ENCODE assay signal across 30 mouse cellular contexts in genomic region chr1:193128055-193128454, GRCm38 (mm10). TPM values are rescaled to one million over a fixed set of nuclear protein-coding genes. Genes with fewer than 3 reads are reported as not detected.
A peak's percentile ranks its signal among the peaks of the same experiment; 100 is the strongest.
DNase-seq lines count a peak whose midpoint lies in the region; ATAC-seq and TF ChIP-seq lines count a peak whose summit lies in the region.
"Had no signal": no experiment of that assay in that cellular context is flagged by ENCODE, and none has a peak within 500 bp of the region (broad histone marks: within the 10 kb centered on the region; RNA-seq: fewer than 3 reads in every experiment).

No protein-coding gene starts in this region.

- H3K79me2 ChIP-seq in heart, adult 2 months (replicated peaks; ENCODE audit: control insufficient read depth, insufficient read depth, low read length) = peaks cover 3% of the 10 kb centered on the region; the same call in 1 of the 2 replicates

- TF ChIP-seq CTCF in G1E (IDR thresholded peaks at IDR 0.05; ENCODE audit: low read depth, low read length) = no peak
- no peak for TF ChIP-seq CTCF in bone marrow macrophage, adult 2 months (IDR thresholded peaks at IDR 0.05; ENCODE audit: low read depth, low read length)
- TF ChIP-seq CTCF in heart, adult 2 months (IDR thresholded peaks at IDR 0.05) = no peak

- peak overlapping the region; percentile 64 for H3K4me3 ChIP-seq in megakaryocyte, embryonic 14.5 days (replicated peaks)
- peak overlapping the region; percentile 40; the same call in 1 of the 2 replicates for H3K4me3 ChIP-seq in G1E (ENCODE audit: low read depth, low read length)
- peak overlapping the region; percentile 18; the same call in 1 of the 2 replicates for H3K4me3 ChIP-seq in bone marrow macrophage, adult 2 months (ENCODE audit: insufficient read depth, low read length)
- no peak overlapping the region for H3K4me3 ChIP-seq in heart, adult 2 months
- H3K4me3 ChIP-seq: forebrain, embryonic 12.5 days; heart, embryonic 10.5 days had no signal

- no peak for TF ChIP-seq EP300 in heart, adult 2 months (IDR thresholded peaks at IDR 0.05; ENCODE audit: insufficient read depth, low read depth, low read length)

- H3K27ac ChIP-seq in bone marrow macrophage, adult 2 months (ENCODE audit: insufficient read depth, low read depth, low read length) = peak overlapping the region; percentile 11; the same call in 1 of the 2 replicates
- no peak overlapping the region for H3K27ac ChIP-seq in heart, adult 2 months
- H3K27ac ChIP-seq: embryonic facial prominence, embryonic 13.5 days; forebrain, embryonic 12.5 days; forebrain, embryonic 15.5 days; gastrocnemius, adult 2 months; heart, embryonic 10.5 days; heart, embryonic 13.5 days; hindbrain, embryonic 10.5 days; hindbrain, embryonic 14.5 days; hindbrain, postnatal 0 days had no signal

- H3K9ac ChIP-seq in heart, adult 2 months (ENCODE audit: low read depth, low read length) = no peak overlapping the region
- H3K9ac ChIP-seq: embryonic facial prominence, embryonic 13.5 days; forebrain, embryonic 12.5 days; heart, embryonic 13.5 days; hindbrain, embryonic 14.5 days had no signal

- intact Hi-C loops in heart, adult 2 months (cut with DNase I) = no loop called here

- peaks cover 37% of the 10 kb centered on the region for H3K4me1 ChIP-seq in megakaryocyte, embryonic 14.5 days
- peaks cover 26% of the 10 kb centered on the region for H3K4me1 ChIP-seq in G1E (ENCODE audit: insufficient read depth, low read depth, low read length)
- peaks cover 12% of the 10 kb centered on the region for H3K4me1 ChIP-seq in bone marrow macrophage, adult 2 months (ENCODE audit: control insufficient read depth, insufficient read depth, low read length)
- H3K4me1 ChIP-seq in heart, adult 2 months (ENCODE audit: control insufficient read depth, insufficient read depth, low read length) = no peaks in the 10 kb centered on the region

- peaks cover 40% of the 10 kb centered on the region for H3K36me3 ChIP-seq in megakaryocyte, embryonic 14.5 days (replicated peaks; ENCODE audit: low read length)
- peaks cover 46% of the 10 kb centered on the region for H3K36me3 ChIP-seq in G1E (replicated peaks)
- 0 out of 2 replicates have a peak, but pooled peaks cover 2% of the 10 kb centered on the region for H3K36me3 ChIP-seq in heart, adult 2 months (ENCODE audit: control insufficient read depth, insufficient read depth, low read length)

- no peaks in the 10 kb centered on the region for H3K9me3 ChIP-seq in megakaryocyte, embryonic 14.5 days
- no peaks in the 10 kb centered on the region for H3K9me3 ChIP-seq in G1E (replicated peaks)
- H3K9me3 ChIP-seq: embryonic facial prominence, embryonic 13.5 days; forebrain, embryonic 12.5 days; forebrain, embryonic 15.5 days; heart, embryonic 10.5 days; heart, embryonic 13.5 days; hindbrain, embryonic 10.5 days had no signal

- no peak for DNase-seq in G1E (ENCODE audit: low spot score)
- DNase-seq in telencephalon, adult 2 months (ENCODE audit: low read depth, low spot score) = peak; percentile 16
- DNase-seq in heart, adult 2 months = no peak
- DNase-seq in heart, postnatal 4 days = no peak
- DNase-seq: adrenal gland, adult 8-10 months; adrenal gland, postnatal 25 days; B cell, adult 2 months; cerebellum, adult 11 months; cerebellum, adult 2 months; cerebellum, adult 9-11 months; cerebellum, postnatal 25 days; gastrocnemius, adult 2 months; gastrocnemius, postnatal 14 days; heart, adult 18-20 months had no signal

- no peak for TF ChIP-seq POLR2A in bone marrow macrophage, adult 2 months (IDR thresholded peaks at IDR 0.05; ENCODE audit: borderline replicate concordance, low read depth, low read length)
- TF ChIP-seq POLR2A in heart, adult 2 months (IDR thresholded peaks at IDR 0.05; ENCODE audit: insufficient read depth, low read depth, low read length) = no peak

- WGBS in heart, adult 2 months = 80% methylated on average over 6 of the region's 6 CpGs

- H3K27me3 ChIP-seq in megakaryocyte, embryonic 14.5 days (replicated peaks) = no peaks in the 10 kb centered on the region
- H3K27me3 ChIP-seq in G1E (ENCODE audit: insufficient read depth, low read length) = no peaks in the 10 kb centered on the region
- H3K27me3 ChIP-seq in heart, adult 2 months (ENCODE audit: control insufficient read depth, insufficient read depth, low read length) = no peaks in the 10 kb centered on the region
- H3K27me3 ChIP-seq: CH12.LX; embryonic facial prominence, embryonic 13.5 days; forebrain, embryonic 12.5 days; forebrain, embryonic 15.5 days; heart, embryonic 13.5 days had no signal

- ATAC-seq in megakaryocyte, adult 5-6 weeks (ENCODE audit: poor library complexity, severe bottlenecking) = no peak
- ATAC-seq in G1E (ENCODE audit: extremely low read depth, insufficient number of reproducible peaks, low FRiP score, poor library complexity, severe bottlenecking) = no peak
- ATAC-seq: activated CD4-positive, CD25-positive, alpha-beta regulatory T cell, adult 4 months; forebrain, embryonic 15.5 days; hindbrain, postnatal 0 days; inflammation-experienced regulatory T-cells, adult 6 months; intestine, embryonic 16.5 days had no signal

RNA-seq across cellular contexts. Expression of gene Diexf, which starts 2.0 kb away (rescaled TPM):
- polyA plus RNA-seq in megakaryocyte, embryonic 14.5 days (2012; ENCODE audit: insufficient read depth, low replicate concordance) = 0.84 TPM in 1 of 2 replicates, not detected in the other
- total RNA-seq in megakaryocyte, adult 5-6 weeks (2015) = 4.4 and 5.8 TPM in 2 replicates
- 8.4 and 10.4 TPM in 2 replicates for total RNA-seq in megakaryocyte, adult 5-6 weeks (2017)
- total RNA-seq in G1E (2014; fragmentation: Nextera tagmentation) = 13.2 and 23.9 TPM in 2 replicates
- total RNA-seq in G1E (2017) = 20.7 and 28.0 TPM in 2 replicates
- polyA plus RNA-seq in G1E (2012) = 3.0 and 3.4 TPM in 2 replicates
- 9.8 and 14.3 TPM in 2 replicates for polyA plus RNA-seq in bone marrow macrophage, adult 2 months (2012; ENCODE audit: insufficient read depth, insufficient read length, missing spikeins)
- total RNA-seq in heart, adult 2 months (2021) = 10 to 100 TPM in 1 of 2 experiments, 1 to 10 TPM in 1; 7.8 to 10.2 TPM
- 7.3 and 17.5 TPM in 2 replicates for polyA plus RNA-seq in heart, adult 2 months (2012; rRNA removed)
- total RNA-seq in heart, postnatal 4 days (2021) = 10 to 100 TPM; 10.2 to 11.8 TPM

RNA-seq across cellular contexts. Expression of gene Irf6, which starts 24.9 kb away (rescaled TPM):
- polyA plus RNA-seq in megakaryocyte, embryonic 14.5 days (2012; ENCODE audit: insufficient read depth, low replicate concordance) = not detected in 2 replicates
- 0.21 TPM in 1 of 2 replicates, not detected in the other for total RNA-seq in megakaryocyte, adult 5-6 weeks (2015)
- total RNA-seq in megakaryocyte, adult 5-6 weeks (2017) = 0.24 and 0.26 TPM in 2 replicates
- total RNA-seq in G1E (2014; fragmentation: Nextera tagmentation) (0.23 and 0.34 TPM in 2 replicates), G1E (2017) (0.38 and 0.58 TPM in 2 replicates)
- polyA plus RNA-seq in G1E (2012) = 0.04 TPM in 1 of 2 replicates, not detected in the other
- polyA plus RNA-seq in bone marrow macrophage, adult 2 months (2012; ENCODE audit: insufficient read depth, insufficient read length, missing spikeins) = not detected in 2 replicates
- 1 to 10 TPM; 1.9 to 2.1 TPM for total RNA-seq in heart, adult 2 months (2021)
- polyA plus RNA-seq in heart, adult 2 months (2012; rRNA removed) = 2.5 and 3.6 TPM in 2 replicates
- 1 to 10 TPM; 6.0 to 7.5 TPM for total RNA-seq in heart, postnatal 4 days (2021)
- polyA plus RNA-seq: erythroblast, embryonic 14.5 days had no signal

RNA-seq across cellular contexts. Expression of gene A130010J15Rik, which starts 39.8 kb away (rescaled TPM):
- polyA plus RNA-seq in megakaryocyte, embryonic 14.5 days (2012; ENCODE audit: insufficient read depth, low replicate concordance) = 1.0 and 1.5 TPM in 2 replicates
- total RNA-seq in megakaryocyte, adult 5-6 weeks (2015) = 4.4 and 4.6 TPM in 2 replicates
- total RNA-seq in megakaryocyte, adult 5-6 weeks (2017) = 4.6 and 5.2 TPM in 2 replicates
- 6.5 and 10.2 TPM in 2 replicates for total RNA-seq in G1E (2014; fragmentation: Nextera tagmentation)
- 15.5 and 18.9 TPM in 2 replicates for total RNA-seq in G1E (2017)
- 1.7 and 2.2 TPM in 2 replicates for polyA plus RNA-seq in G1E (2012)
- 3.8 and 4.2 TPM in 2 replicates for polyA plus RNA-seq in bone marrow macrophage, adult 2 months (2012; ENCODE audit: insufficient read depth, insufficient read length, missing spikeins)
- 1 to 10 TPM; 3.3 to 3.5 TPM for total RNA-seq in heart, adult 2 months (2021)
- polyA plus RNA-seq in heart, adult 2 months (2012; rRNA removed) = 2.7 and 5.1 TPM in 2 replicates
- 1 to 10 TPM; 5.3 to 7.8 TPM for total RNA-seq in heart, postnatal 4 days (2021)
- polyA plus RNA-seq: erythroblast, embryonic 14.5 days had no signal
